Mouse (Mus musculus) ovary, adult 2 months (tissue): ENCODE data around the gene Edar. TPM values are rescaled to one million over a fixed set of nuclear protein-coding genes. Genes with fewer than 3 reads are reported as not detected.

ENCODE experiments used
- polyA plus RNA-seq: library from polyadenylated mRNA; depleted of rRNA; stranded (reverse); fragments of >200 nt; gene quantifications from 2 replicates; pipeline ENCODE4 v1.2.3, GENCODE M21; 2012; rRNA removed

Gene Edar
- 0.36 and 1.1 TPM in 2 replicates for polyA plus RNA-seq

DNA sequence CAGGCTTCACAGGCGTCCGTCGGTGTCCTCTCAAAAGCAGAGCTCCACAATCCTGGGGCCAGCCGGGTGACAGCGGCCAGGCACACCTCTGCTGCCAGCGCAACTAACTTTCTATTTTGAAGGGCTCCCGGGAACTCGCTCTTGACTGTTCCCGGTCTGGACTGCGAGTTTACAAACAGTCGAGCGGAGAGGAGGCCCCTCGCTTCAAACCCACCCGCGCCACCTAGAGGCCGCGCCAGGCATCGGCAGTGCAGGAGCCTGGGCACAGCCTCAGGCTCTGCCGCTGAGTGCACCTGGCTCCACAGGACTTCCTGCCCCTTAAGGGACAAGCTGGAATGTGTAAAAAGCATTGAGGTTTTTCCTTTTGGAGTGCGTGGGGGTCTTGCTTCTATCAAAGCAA lies at the start of gene Edar:
Gene Edar (minus strand): TSS at position 122 of the 400 bp plus-strand sequence.

GRCm38 (mm10) chr10:58718110-58718509 lies 42.7 kb upstream of the Edar start, which contains the start of gene Gm17542:
Gene Gm17542 (minus strand): TSS chr10:58718210.

Other genes starting within 250 kb of the Edar start
- 2.7 and 3.8 TPM in 2 replicates for gene Ranbp2, start 228.7 kb downstream of the Edar start, polyA plus RNA-seq
- 0.14 and 0.25 TPM in 2 replicates for gene Ccdc138, start 177.7 kb downstream of the Edar start, polyA plus RNA-seq
- gene Gm17542, start 42.6 kb upstream of the Edar start, polyA plus RNA-seq = not detected in 2 replicates
- gene Sh3rf3, start 137.7 kb upstream of the Edar start, polyA plus RNA-seq = 3.9 and 4.4 TPM in 2 replicates